17 mouse cellular contexts compared by ENCODE assay signal in the genomic region with DNA sequence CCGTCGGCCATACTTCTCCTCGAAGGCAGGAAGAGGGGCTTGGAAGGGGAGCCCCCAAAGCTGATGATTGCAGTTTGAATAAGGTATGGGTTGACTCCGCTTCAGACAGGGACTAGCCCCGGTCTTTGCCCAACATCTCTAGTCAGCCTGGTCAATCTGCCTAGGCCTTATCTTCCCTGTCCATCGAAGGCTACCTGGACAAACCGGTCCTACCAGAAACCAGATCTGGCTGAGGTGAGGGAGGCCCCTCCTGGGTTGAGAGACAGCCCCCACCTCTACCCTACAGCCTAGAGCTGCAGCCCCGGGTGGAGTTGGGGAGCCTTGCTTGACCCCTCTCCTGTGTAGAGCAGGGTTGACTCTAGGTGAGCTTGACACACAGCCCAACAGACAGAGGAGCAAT. TPM values are rescaled to one million over a fixed set of nuclear protein-coding genes. Genes with fewer than 3 reads are reported as not detected.
DNase-seq lines count a peak whose midpoint lies in the region; ATAC-seq lines count a peak whose summit lies in the region.
"Had no signal": no experiment of that assay in that cellular context is flagged by ENCODE, and none has a peak within 500 bp of the region (broad histone marks: within the 10 kb centered on the region; RNA-seq: fewer than 3 reads in every experiment).

No protein-coding gene starts in this region.

- no peak overlapping the region for H3K4me2 ChIP-seq in hindbrain, embryonic 16.5 days (ENCODE audit: low read length)
- H3K4me2 ChIP-seq in lung, embryonic 15.5 days: no peak overlapping the region

- peaks cover 95% of the 10 kb centered on the region for H3K27me3 ChIP-seq in hindbrain, embryonic 10.5 days (ENCODE audit: insufficient read depth, poor library complexity, severe bottlenecking)
- H3K27me3 ChIP-seq in hindbrain, embryonic 16.5 days (replicated peaks; ENCODE audit: control insufficient read depth, insufficient read depth, low read length): 0 out of 2 replicates have a peak, but pooled peaks cover 2% of the 10 kb centered on the region
- H3K27me3 ChIP-seq in lung, embryonic 15.5 days: peaks cover 28% of the 10 kb centered on the region

- H3K4me1 ChIP-seq in hindbrain, embryonic 10.5 days (replicated peaks): peaks cover 46% of the 10 kb centered on the region
- peaks cover 6% of the 10 kb centered on the region for H3K4me1 ChIP-seq in hindbrain, embryonic 16.5 days (ENCODE audit: control insufficient read depth, insufficient read depth, low read depth, low read length)
- H3K4me1 ChIP-seq in lung, embryonic 15.5 days: peaks cover 29% of the 10 kb centered on the region

- WGBS in hindbrain, embryonic 10.5 days: 76% methylated on average over 8 of the region's 8 CpGs
- WGBS in hindbrain, embryonic 16.5 days: 86% methylated on average over 8 of the region's 8 CpGs
- 57% methylated on average over 8 of the region's 8 CpGs for WGBS in lung, embryonic 15.5 days

- peak overlapping the region; percentile 41 for H3K27ac ChIP-seq in hindbrain, embryonic 10.5 days
- H3K27ac ChIP-seq in hindbrain, embryonic 16.5 days (ENCODE audit: low read depth, low read length): no peak overlapping the region
- 0 out of 2 replicates have a peak overlapping the region, but pooled peaks have one; percentile 19 for H3K27ac ChIP-seq in lung, embryonic 15.5 days
- H3K27ac ChIP-seq: left cerebral cortex, adult 2 months had no signal

- no peak overlapping the region for H3K4me3 ChIP-seq in hindbrain, embryonic 10.5 days
- no peak overlapping the region for H3K4me3 ChIP-seq in hindbrain, embryonic 16.5 days (ENCODE audit: low read length)
- no peak overlapping the region for H3K4me3 ChIP-seq in lung, embryonic 15.5 days
- H3K4me3 ChIP-seq: left cerebral cortex, adult 2 months had no signal

- H3K9ac ChIP-seq in hindbrain, embryonic 16.5 days (ENCODE audit: low read depth, low read length): no peak overlapping the region
- H3K9ac ChIP-seq in lung, embryonic 15.5 days: no peak overlapping the region

- ATAC-seq in hindbrain, embryonic 16.5 days: no peak; the same call in 1 of the 2 replicates
- no peak for ATAC-seq in lung, embryonic 15.5 days (ENCODE audit: borderline replicate concordance, extremely low read depth, low FRiP score, low TSS enrichment)
- no peak for ATAC-seq in frontal cortex, adult (ENCODE audit: low TSS enrichment)
- ATAC-seq: forebrain, embryonic 14.5 days; Patski had no signal

- H3K9me3 ChIP-seq in hindbrain, embryonic 10.5 days: no peaks in the 10 kb centered on the region
- no peaks in the 10 kb centered on the region for H3K9me3 ChIP-seq in hindbrain, embryonic 16.5 days (ENCODE audit: control insufficient read depth, low read length)
- H3K9me3 ChIP-seq in lung, embryonic 15.5 days: no peaks in the 10 kb centered on the region

- no peaks in the 10 kb centered on the region for H3K36me3 ChIP-seq in hindbrain, embryonic 10.5 days
- no peaks in the 10 kb centered on the region for H3K36me3 ChIP-seq in hindbrain, embryonic 16.5 days (ENCODE audit: control insufficient read depth, insufficient read depth, low read length)
- no peaks in the 10 kb centered on the region for H3K36me3 ChIP-seq in lung, embryonic 15.5 days

- no peak for DNase-seq in hindbrain, embryonic 10.5 days (ENCODE audit: low spot score)
- peak; percentile 55 for DNase-seq in kidney, adult 9 months
- peak; percentile 88 for DNase-seq in urinary bladder, postnatal 14 days (ENCODE audit: low spot score)
- DNase-seq in ovary, postnatal 36 days (ENCODE audit: low spot score): no peak
- DNase-seq in adipocyte (ENCODE audit: low spot score): no peak
- DNase-seq: cerebellum, adult 11-12 months; heart, postnatal 36 days; spleen, adult 18-20 months had no signal

RNA-seq across cellular contexts. Expression of a gene that starts 11.9 kb away (rescaled TPM):
- not detected in 2 replicates for polyA plus RNA-seq in hindbrain, embryonic 10.5 days (2016; fragmentation: Nextera tagmentation; extraction: Ambion mirVana)
- not detected in 2 replicates for polyA plus RNA-seq in hindbrain, embryonic 16.5 days (2015; fragmentation: Nextera tagmentation; extraction: Ambion mirVana)
- not detected in 2 replicates for polyA plus RNA-seq in lung, embryonic 15.5 days (2015; fragmentation: Nextera tagmentation; extraction: Ambion mirVana)
- polyA plus RNA-seq: forebrain, embryonic 14.5 days; large intestine, adult 2 months; limb, embryonic 14.5 days; neural tube, embryonic 14.5 days; Patski had no signal

RNA-seq across cellular contexts. Expression of a gene that starts 40.3 kb away (rescaled TPM):
- polyA plus RNA-seq in hindbrain, embryonic 10.5 days (2016; fragmentation: Nextera tagmentation; extraction: Ambion mirVana): 20.0 and 20.8 TPM in 2 replicates
- polyA plus RNA-seq in hindbrain, embryonic 16.5 days (2015; fragmentation: Nextera tagmentation; extraction: Ambion mirVana): 14.1 and 18.0 TPM in 2 replicates
- 17.5 and 17.9 TPM in 2 replicates for polyA plus RNA-seq in lung, embryonic 15.5 days (2015; fragmentation: Nextera tagmentation; extraction: Ambion mirVana)

Comparison
In these comparisons a context has a peak if more than half of its experiments do, and no peak if none do; other contexts are left out.
1. DNase-seq: peak in kidney, adult 9 months (single experiment) and urinary bladder, postnatal 14 days (single experiment); none in hindbrain, embryonic 10.5 days (single experiment), ovary, postnatal 36 days (single experiment) and adipocyte (single experiment).